Mouse (Mus musculus) retina, postnatal 1 day (tissue): ENCODE measurements around the gene Lst1.

Source experiments
- DNase-seq: peaks from one replicate; pipeline ENCODE4 v3.0.0-alpha.2; 2012

Gene Lst1

DNA sequence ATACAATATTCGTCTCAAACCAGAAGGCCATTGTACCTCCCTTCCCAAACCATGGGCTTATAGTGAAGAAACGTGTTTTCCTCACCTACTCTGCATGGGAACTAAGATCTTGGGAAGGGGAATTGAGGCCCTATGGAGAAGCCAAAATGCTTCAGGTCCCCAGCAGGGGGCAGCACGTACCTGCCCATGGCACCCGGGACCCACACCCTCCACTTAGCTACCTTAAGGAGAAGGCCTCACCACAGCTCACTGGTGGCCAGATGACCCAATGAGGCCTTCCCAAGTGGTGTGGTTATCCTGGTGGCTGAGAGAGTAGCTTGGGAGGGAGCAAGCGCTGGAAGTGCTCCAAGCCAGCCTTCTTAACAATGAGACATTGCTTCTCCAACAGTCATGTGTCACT lies 9.7 kb downstream of the Lst1 start:
- peak; percentile 81 for DNase-seq

GRCm38 (mm10) chr17:35175968-35176367 lies 12.3 kb downstream of the Lst1 start, which contains the start of gene Aif1:
Aif1 (minus strand) TSS chr17:35176068.
- no peak for DNase-seq

DNA sequence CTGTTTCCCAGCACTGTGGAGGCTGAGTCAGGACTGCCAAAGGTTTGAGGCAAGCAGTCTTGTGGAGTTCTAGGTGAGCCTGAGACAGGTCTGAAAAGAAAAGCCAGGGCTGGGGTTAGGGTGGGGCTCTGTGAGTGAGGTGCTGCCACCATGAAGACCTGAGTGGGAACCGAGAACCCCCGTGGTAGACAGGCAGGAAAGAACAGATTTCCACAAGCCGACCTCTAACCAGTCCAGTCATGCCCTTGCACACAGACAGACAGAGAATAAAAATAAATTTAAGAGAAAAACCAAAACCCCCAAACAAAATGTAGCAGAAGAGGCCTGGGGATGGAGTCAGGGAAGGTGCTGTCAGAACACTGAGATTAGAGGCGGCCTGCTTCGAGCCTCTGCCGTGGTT lies 12.9 kb downstream of the Lst1 start:
- no peak for DNase-seq

DNA sequence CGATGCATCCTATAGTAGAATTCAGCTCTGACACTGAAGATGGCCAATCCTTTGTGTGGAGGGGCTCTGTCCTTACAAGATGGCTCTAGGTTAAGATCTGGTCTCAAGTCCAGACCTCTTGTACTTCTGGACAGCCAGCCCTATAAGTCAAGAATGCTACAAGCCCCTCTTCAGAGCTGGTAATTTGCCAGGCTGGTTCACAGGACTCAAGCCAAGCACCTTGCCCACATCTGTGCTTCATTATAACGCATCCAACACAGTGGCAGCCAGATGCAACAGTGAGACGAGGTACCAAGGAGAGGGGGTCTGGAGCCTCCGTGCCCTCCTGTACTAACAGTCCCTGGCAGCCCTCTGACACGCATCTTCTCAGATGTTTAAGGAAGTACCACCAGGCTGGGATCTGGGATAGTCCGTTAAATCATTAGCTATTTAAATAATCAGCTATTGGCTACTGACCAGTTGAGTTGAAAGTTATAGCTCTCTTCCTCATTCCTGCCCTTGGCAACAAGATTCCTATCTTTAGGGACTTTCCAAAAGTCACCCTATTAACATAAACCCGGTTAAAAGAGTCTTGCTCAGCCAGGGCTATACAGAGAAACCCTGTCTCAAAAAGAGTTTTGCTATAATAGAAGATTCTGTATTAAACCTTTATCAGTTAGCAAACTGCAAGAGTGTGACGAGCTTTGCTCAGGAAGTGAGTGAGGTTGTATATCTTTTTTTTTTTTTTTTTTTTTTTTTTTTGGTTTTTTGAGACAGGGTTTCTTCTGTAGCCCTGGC lies 13.8 kb downstream of the Lst1 start:
- no peak for DNase-seq

DNA sequence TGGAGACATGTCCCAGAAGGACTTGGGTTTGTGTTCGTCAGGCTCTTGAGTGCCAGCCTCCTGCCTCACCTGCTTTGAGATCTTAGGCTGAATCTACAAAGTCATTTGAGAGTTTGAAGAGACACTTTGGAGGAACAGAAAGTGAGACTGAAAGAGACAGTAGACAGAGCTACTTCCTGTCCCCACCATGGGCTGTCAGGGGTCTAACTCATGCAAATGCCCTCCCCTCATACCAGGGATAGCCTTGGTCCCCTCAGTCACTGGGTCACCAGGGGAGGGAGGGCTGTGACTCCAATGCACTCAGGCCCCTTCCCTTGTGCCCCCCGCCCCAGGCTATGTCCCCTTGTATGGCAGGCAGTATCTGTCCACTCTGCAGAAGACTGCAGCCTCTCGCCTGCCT lies 14.9 kb downstream of the Lst1 start:
- DNase-seq, result no peak

DNA sequence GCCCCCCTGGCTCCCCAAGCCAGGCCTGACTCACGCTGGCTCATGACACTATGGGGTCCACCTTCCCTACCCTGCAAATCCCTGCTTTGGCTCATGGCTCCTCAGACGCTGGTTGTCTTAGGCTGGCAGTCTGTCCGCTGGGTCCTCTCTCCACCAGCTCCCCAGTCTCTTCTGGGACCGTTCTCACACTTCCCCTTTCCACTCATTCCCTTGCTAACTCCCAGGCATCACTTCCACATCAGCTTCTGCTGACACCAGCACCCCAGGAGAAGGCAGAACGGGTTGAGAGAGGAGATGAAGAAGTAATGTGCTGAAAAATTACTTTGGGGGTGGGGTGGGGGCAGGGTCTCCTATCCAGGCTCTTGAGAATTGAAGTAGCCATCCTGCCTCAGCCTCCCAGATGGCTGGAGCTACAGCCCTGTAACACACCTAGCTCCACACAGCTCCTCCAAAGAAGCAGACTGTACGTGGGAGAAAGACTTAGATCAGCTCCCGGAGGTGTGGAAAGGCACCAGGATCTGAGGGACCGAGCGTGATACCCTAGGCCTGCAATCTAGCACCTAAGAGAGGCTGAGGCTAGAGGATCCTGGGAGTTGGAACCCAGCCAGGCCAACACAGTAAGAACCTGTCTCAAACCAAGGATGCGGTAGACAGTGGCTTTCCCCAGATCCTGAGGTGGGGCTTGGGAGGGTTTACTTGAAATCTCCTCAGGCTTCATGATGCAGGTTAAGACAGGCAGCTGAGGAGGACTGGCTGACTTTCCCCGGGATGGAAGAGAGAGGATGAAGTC lies 15.6 kb downstream of the Lst1 start:
- DNase-seq, result no peak

DNA sequence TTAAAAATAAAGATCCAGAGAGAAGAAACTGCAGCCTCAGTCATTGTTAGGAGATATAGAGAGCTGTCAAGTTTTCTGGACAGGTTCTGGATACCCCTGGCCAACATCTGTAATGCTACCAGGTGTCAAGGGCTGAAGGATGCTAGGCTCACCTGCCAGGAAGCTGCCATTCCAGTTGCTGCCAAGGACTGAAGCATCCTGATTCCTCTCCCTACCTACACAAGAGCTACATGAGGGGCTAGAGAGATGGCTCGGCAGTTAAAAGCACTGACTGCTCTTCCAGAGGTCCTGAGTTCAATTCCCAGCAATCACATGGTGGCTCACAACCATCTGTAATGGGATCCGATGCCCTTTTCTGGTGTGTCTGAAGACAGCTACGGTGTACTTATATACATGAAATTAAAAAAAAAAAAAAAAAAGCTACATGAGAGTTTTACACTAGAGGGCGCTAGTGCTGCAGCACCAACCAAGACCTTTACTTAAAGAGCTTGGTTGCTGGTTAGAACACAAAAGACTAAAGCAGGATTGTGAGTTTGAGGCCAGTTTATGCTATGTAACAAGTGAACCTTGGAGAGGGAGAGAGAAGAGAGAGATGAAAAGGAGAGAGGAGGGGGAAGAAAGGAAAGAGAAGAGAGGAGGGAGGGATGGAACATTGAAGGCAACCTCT lies 19.6 kb downstream of the Lst1 start:
- peak; percentile 87 for DNase-seq

- DNase-seq, result no peak
These were observed 20.4 kb downstream of the Lst1 start for GRCm38 (mm10) chr17:35167794-35168193.

- peak; percentile 82 for DNase-seq
These were observed 21.7 kb downstream of the Lst1 start for GRCm38 (mm10) chr17:35166352-35167035.

- DNase-seq, result no peak
These were observed 22.6 kb downstream of the Lst1 start for GRCm38 (mm10) chr17:35165451-35166155.

- peak; percentile 100 for DNase-seq
These were observed 23.4 kb downstream of the Lst1 start, which contains the start of gene Prrc2a for GRCm38 (mm10) chr17:35164568-35165450. Prrc2a (minus strand) TSS chr17:35164897.

DNA sequence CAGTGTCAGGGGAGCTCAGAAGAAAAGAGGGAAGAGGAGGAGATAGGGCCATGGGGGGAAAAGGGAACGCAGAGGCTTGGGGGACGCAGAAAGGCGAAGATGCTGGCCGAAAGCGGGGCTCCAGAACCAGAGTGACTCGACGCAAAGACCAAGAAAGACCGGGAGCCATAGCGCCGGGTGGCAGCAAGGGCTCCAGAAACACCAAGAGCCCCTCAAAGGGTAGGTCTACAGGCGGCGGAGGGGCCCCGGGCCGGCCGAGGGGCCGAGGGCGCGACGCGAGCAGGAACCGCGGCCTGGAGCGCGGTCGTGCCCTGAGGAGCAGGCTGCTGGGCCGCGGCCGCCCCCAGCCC lies 24.0 kb downstream of the Lst1 start:
- DNase-seq, result no peak

DNA sequence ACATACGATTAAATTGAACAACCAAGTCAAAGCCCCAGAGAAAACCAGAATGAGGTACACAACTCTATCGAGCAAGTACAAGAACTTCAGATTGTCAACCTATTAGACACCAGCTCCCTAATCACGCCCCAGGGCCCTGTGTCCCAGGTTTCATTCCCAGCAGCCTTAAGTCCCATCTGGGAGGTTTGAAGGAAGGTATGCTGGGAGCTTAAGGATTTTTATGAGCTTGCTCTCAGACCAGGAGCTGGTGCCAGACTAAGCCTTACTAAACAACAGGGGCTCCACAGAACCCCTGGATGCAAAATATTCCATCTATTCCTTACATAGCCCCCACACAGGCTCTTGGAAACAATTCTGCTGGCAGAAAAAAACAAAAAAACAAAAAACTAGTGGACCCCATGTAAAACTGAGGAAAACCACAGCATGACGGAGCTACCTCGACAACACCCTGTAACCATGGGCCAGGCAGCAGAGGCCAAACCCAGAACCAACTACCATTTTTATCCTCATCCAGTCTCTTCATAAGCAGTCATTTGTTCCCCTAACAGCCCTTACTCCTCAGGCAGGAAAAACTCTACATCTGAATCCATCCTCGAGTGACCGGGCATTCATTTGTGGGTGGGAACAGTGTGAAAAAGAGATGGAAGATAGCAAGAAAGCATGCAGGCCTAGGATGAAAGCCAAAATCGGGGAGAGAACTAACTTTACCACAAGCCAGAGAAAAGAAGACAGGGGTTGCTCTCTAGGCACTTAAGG lies 24.7 kb downstream of the Lst1 start:
- no peak for DNase-seq

DNA sequence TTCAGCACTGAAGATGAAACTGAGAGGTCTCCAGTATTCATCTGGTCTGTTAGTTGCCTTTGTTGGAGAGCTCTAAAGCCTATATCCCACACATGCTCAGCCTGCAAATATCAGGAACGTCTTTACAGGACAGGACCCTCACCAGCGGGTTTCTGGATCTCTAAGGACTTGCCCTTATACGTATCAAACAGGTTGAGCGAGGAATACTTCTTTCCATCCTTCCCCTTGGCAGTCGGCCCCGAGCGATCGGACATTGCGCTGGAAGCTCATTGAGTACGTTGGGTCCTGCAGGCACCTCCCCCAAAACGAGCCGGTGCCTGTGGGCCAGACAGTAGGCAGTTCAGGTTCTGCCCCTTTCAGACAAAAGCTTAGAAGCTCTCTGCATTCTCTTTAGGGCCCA lies 25.5 kb downstream of the Lst1 start:
- DNase-seq, result no peak

DNA sequence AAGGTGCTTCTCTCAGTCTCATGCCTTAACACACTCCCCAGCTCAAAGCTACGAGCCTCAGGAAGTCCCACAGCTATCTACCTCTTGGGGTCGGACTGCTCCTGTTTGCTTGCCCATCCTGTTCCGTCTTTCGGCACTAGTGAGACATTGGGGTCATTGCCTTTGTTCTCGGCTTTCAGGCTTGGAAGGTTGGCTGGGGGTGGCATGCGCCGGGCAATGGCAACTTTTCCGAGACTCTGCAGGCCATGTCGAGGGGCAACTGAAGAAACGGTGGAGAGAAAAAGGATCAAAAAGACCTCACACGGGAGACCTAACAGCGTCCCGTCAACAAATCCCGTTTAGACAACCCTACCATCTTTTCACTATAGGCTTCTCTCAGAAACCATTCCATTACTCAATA lies 26.1 kb downstream of the Lst1 start:
- no peak for DNase-seq

GRCm38 (mm10) chr17:35161421-35161820 lies 26.8 kb downstream of the Lst1 start:
- no peak for DNase-seq

DNA sequence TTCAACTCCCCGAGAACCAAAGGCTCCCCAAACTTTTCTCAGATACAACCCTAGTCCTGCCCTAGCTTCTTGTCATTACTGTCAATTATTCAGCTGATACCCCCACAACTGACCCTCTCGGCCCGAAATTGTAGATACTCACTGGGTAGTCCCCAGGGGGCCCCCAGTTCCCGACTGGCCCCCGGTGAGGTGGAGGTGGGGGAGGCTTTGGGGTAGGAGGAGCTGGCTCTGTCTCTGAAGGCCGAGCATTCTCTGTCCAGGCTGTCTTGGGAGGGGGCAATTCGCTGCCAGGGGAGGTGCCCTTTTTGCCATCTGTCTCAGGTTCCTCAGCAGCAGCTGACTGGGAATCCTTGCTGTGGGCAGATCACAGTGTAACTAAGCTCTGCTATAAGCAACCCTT lies 28.6 kb downstream of the Lst1 start:
- no peak for DNase-seq

DNA sequence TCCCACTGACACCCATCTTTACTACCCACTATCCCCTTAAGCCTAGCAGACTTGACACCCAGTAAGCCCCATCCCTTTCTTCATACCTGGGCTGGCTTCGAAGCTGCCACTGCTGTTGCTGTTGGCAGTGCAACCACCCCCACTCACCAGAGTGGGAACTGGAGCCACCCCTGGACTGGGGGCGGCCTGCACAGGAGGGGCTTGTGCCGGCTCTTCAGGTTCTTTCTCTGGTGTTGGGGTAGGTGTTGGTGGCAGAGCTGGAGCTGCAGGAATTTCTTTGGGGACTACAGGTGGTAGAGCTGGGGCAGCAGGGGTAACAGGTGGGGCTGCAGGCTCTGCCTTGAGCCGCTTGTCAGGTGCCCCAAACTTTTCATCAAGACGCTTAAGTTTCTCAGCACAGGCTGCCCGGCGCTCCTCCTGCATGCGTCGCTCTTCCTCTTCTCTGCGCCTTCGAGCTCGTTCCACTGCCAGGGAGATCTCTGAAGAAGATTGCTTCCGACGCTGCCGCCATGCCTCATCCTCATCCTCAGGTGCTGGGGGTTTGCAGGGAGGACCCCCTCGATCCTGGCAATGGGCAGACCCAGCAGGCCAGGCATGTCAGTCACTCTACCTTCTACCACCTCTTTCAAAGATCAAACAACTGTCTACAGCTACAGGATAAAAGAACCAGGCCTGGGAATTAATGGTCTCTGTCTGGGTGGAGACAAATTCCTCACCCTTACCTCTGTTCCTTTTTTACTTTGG lies 29.2 kb downstream of the Lst1 start:
- no peak for DNase-seq

- no peak for DNase-seq
These were observed 30.5 kb downstream of the Lst1 start for GRCm38 (mm10) chr17:35157661-35158175.

DNA sequence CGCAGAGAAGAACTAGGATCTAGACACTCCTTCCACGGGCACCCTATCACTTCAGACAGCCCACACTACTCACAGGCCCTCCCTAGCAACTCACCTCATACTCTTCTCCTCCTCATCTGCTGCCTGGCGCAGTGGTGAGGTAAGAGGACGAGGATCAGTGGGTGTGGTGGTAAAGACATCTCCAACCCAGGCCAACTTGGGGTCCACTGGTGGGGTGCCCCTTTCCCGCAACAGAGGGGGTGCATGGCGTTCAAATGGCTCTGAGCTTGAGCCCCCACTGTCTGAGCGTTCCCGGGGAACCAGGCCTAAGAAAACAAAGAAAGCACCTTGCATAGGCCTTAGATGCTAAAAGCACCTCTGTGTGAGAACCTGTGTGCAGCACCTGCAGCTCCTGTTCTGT lies 31.0 kb downstream of the Lst1 start:
- no peak for DNase-seq
